Mouse (Mus musculus) adrenal gland, postnatal 14 days (tissue): Measurements from ENCODE around the gene Gm40460. TPM values are rescaled to one million over a fixed set of nuclear protein-coding genes. Genes with fewer than 3 reads are reported as not detected.
"Not testable (repeated sequence)": the region's sequence is repeated elsewhere in the genome, so short reads cannot be mapped to it uniquely, and the experiment has no call there.

ENCODE experiments used
- DNase-seq: peaks from one replicate; pipeline ENCODE4 v3.0.0; 2021; ENCODE audit warnings: mixed read lengths
- long read RNA-seq, 2 experiments: library from polyadenylated mRNA; stranded (forward); transcript quantifications; one replicate each; pipeline ENCODE4 v2.0.0; 2021
- total RNA-seq: library from RNA; stranded (reverse); gene quantifications from 2 replicates; pipeline ENCODE4 v1.2.3, GENCODE M21; 2021

The Gm40460 gene
- not detected in 2 replicates for total RNA-seq
- long read RNA-seq, experiment 1, result 0 reads
- long read RNA-seq, experiment 2, result 0 reads

DNA sequence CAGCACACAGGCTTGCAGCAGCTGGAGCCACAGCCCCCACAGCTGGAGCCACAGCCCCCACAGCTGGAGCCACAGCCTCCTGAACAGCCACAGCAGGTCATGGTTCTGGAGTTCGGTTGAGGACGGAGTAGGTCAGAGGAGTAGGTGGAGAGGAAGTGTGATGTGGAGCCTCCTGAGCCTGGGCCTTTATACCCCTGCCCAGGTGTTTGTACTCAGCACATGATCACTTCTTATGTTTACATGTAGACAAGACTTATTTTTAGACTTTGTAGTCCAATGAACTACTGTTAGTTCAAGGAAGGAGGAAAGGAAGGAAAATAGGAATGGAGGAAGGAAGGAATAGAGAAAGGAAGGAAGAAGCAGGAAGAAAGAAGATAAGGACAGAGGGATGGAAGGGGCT, at the start of gene Gm40460:
TSS of gene Gm40460 (minus strand) at position 101 of the 400 bp plus-strand sequence.
- DNase-seq, result no peak

DNA sequence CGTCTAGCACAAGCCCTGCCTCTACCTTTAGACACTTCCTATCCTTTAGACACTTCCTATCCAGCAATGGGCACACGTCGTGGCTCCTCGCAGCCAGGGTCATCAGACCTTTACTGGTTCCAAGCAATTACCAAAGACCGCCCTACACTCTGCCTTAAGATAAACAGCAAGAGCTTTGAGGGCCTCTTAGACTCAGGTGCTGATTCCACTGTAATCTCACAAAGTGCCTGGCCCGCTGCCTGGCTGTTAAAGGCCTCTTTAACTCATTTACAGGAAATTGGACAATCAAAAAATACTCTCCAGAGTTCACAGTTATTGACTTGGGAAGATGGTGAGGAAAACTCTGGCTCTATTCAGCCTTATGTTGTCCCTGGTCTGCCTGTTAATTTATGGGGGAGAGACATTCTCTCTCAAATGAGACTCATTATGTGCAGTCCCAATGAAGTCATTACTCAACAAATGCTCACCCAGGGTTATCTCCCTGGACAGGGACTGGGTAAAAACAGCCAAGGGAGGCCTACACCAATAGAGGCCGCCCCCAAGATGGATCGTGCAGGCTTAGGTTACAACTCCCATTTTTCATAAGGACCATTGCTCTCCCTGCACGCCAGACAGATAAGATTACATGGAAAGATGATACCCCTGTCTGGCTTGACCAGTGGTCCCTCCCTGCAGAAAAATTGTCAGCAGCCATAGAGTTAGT, 45.2 kb upstream of the Gm40460 start:
- DNase-seq, result not testable (repeated sequence)

DNA sequence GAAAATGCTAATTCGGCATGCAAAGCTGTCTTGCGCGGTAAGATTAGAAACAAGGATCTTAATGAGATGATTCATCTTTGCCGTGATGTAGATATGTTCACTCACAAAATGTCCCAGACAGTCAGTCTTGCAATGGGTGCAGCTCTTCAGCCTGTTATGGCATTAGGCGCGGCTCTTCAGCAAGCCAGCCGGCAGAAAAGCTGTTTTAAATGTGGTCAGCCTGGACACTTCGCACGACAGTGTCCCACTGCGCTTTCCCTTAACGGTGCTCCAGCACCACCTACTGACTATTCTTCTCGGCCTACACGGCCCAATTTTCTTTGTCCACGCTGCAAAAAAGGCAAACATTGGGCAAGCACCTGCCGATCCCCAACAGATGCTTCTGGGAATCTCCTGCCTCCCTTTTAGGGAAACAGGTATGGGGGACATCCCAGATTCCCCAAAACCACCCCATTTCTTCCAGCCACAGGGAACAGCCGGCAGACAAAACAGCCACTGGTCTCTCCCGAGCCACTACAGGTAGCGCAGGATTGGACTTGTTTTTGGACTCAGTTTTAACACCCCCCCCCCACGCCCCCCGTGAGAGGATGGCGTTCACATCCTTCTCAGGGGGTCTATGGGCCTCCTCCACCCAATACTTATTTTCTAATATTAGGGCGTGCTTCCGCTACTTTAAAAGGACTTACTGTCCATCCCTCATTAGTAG, 44.4 kb upstream of the Gm40460 start:
- DNase-seq, result peak; percentile 76

DNA sequence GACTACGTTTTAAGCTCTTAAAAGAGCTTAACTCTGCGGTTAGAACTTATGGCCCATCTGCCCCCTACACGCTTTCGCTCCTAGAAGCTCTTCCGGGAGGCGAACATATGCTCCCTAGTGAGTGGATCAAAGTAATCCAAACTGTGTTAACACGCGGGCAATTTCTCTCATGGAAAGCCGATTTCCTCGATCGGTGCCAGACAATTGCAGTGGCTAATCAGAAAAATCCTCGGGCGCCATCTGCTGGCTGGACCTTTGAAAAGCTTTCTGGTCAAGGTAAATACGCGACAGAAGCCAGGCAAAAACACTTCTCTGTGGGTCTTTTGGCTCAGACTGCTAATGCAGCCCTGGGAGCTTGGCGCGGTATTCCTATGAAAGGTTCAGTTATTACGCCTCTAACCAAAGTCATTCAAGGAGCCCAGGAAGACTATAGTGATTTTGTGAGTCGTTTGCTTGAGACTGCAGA, 43.8 kb upstream of the Gm40460 start:
- DNase-seq, result peak; percentile 95

DNA sequence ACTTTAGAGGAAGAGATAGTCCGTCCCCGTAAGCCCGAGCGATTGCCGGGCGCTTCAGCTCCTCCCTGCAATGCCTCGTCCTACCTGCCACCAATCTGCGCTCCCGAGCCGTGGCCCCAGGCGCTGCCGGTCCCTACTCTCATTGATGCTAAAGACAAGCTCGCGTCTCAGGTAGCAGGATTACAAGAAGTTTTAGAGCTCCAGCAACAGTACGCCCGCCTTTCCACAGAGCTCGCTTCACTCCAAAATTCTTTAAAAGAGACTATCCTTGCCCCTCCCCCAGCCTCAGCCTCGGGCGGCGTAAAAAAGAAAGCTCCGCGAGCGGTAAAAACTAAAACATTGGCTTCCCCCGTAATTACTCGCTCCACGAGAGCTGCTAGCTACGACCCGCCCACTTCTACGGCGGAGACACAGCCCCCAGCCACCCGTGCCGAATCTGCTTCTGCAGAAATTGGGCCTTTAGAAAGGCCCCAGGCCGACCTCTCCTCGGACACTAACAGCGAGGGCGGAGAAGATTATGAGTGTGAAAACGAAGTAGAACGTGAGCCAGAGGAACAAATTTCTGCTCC, 43.2 kb upstream of the Gm40460 start:
- DNase-seq, result peak; percentile 80

DNA sequence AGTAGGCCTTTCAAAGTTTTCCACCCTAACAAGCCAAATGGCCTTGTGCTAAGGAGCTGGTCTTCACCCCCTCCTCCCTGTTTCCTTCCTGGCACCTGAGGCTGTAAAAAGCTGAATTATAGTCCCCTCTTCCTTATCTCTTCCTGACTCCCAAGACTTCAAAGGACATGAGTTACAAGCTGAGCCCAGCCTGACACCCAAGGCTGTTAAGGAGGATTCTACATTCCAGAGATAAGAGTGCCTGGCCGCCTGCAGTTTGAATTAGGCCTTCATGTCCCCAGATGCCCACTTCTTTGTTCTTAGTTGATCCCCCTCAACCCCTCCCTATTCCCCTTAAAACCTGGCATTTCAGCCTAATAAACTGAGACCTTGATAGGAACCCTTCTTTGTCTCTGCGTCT, 42.0 kb upstream of the Gm40460 start:
- peak; percentile 63 for DNase-seq

DNA sequence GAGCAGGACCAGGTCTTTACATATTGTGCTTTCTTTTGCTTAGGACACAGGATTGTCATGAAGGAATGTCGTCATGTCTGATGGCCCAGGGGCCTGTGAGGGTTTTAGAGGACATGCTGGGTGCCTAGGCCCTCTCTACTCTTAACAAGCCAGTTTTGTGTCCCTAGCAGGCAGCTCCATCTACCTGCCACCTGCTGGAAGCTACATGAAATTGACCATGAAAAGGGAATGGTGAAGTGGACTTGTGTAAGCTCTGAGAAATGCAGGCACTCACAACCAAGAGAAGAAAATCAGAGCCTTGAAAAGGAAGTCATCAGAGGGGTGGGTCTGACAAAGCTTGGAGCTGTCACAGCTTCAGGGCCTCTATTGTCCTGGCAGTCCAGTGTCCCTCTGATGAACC, 38.4 kb upstream of the Gm40460 start:
- not testable (repeated sequence) for DNase-seq

DNA sequence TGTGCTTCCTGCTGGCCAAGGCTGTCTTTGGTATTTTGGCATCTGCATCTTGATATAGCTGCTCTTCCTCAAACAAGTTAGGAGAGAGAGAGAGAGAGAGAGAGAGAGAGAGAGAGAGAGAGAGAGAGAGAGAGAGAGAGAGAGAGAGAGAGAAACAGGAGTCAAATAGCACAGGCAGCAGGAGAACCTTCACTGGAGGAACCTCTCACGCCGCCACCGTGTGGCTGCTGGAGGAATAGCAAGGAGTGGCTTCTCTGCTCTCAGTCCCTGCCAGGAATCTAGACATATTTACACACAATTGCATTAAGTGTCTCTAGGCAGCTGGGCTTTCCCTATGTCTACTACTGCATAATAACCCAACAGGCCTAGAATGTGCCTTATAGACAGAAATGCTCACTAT, 37.3 kb upstream of the Gm40460 start:
- peak; percentile 79 for DNase-seq

DNA sequence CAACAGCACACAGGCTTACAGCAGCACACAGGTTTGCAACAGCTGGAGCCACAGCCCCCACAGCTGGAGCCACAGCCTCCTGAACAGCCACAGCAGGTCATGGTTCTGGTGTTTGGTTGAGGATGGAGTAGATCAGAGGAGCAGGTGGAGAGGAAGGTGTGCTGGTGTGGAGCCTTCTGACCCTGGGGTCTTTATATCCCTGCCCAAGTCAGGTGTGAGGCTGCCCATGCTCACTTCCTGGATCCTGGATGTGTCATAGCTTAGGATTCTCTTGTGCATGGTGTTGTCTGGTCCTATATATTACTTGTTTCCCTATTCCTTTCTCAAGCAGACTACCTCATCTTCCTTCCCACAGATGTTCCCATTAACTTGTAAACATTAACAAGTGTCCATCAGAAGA, 33.4 kb upstream of the Gm40460 start, which contains the start of gene Gm4559:
TSS of gene Gm4559 (minus strand) at position 101 of the 400 bp plus-strand sequence.
- DNase-seq, result not testable (repeated sequence)

DNA sequence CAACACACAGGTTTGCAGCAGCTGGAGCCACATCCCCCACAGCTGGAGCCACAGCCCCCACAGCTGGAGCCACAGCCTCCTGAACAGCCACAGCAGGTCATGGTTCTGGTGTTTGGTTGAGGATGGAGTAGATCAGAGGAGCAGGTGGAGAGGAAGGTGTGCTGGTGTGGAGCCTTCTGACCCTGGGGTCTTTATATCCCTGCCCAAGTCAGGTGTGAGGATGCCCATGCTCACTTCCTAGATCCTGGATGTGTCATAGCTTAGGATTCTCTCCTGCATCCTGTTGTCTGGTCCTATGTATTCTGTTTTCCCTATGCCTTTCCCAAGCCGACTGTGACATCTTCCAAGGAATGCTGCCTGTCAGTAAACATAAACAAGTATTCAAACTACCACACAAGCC, 17.4 kb upstream of the Gm40460 start, which contains the start of gene Gm2431:
TSS of gene Gm2431 (minus strand) at position 101 of the 400 bp plus-strand sequence.
- not testable (repeated sequence) for DNase-seq

DNA sequence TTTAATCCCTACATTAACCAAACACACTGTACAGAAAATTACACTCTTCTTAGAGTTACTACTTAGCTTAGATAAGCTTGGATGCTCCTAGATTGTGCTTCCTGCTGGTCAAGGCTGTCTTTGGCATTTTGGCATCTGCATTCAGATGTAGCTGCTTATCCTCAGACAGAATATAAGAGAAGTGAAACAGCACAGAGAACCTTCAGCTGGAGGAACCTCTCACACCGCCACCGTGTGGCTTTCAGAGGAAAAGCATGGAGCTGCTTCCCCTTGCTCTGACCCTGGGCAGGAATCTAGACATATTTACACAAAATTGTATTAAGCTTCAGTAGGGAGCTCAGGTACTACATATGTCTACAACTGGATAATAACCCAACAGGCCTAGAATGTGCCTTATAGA, 14.6 kb upstream of the Gm40460 start:
- DNase-seq, result peak; percentile 64

DNA sequence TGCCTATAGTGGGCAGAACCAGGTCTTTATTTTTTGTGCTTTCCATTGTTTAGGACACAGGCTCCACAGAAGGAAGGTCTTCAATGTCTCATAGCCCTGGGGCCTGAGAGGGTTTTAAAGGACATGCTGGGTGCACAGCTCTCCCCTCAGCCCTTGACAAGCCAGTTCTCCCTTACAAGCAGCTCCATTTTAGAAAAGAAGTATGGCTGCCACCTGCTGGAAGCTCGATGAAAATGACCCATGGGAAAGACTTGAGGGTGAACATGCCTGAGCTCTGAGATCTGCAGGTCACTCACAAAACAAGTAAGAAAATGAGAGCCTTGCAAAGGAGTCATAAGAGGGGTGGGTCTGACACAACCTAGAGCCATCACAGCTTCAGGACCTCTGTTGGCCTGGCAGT, 8.9 kb upstream of the Gm40460 start:
- peak; percentile 49 for DNase-seq

DNA sequence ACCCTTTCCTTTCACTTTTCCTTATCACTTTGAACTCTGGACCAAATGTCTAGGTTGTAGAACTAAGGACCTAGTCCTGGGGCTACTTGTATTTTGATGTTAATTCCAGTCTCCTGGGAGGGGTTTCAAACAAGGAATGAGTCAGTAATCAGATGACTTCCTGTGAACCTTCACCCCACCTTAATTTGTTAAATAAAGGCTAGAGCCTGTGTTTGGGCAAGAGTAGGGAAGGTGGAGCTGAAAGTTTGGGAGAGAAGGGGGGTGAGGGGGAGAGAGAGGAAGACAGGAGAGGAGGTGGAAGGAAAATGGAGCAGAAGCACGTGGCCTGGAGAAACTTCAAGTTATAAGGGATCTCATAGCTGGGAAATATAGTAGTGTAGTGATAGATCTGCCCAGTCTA, 9.3 kb downstream of the Gm40460 start:
- DNase-seq, result no peak

DNA sequence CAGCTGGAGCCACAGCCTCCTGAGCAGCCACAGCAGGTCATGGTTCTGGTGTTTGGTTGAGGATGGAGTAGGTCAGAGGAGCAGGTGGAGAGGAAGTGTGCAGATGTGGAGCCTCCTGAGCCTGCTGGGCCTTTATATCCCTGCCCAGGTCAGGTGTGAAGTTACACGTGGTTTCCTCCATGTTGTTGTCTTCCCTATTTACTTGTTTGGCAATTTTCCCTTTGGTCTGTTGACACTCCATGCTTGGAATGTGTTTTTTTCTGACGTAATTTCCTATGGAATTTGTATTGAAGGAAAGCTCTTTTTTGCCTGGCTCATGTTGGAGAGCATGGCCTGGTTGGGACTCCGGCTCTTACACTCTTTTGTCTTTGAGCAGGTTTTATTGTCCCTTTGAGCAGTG, 11.0 kb downstream of the Gm40460 start, which contains the start of gene Krtap5-5:
TSS of gene Krtap5-5 (minus strand) at position 101 of the 400 bp plus-strand sequence.
- DNase-seq, result not testable (repeated sequence)

DNA sequence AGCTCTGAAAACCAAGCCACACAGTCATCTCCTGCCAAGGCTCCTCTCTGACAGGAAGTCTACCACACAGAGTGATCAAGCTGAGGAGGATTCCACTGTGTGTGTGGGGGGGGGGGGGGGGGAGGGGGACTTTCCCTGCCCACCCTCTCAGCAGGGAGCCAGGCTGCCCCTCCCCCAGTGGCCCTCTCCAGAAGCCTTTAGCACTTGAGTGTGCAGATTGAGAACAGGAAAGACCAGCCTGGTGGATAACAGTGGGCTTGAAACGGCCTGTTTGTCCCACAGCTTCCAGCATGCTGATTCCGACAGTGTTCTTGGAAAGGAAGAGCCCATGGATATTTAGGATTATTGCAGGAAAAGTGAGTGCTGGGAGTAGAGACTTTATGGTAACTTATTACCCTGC, 16.4 kb downstream of the Gm40460 start:
- DNase-seq, result no peak

DNA sequence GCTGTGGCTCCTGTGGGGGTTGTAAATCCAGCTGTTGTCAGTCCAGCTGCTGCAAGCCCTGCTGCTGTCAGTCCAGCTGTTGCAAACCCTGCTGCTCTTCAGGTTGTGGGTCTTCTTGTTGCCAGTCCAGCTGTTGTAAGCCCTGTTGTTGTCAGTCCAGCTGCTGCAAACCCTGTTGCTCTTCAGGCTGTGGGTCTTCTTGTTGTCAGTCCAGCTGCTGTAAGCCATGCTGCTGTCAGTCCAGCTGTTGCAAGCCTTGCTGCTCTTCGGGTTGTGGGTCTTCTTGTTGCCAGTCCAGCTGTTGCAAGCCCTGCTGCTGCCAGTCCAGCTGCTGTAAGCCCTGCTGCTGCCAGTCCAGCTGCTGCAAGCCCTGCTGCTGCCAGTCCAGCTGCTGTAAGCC, 28.7 kb downstream of the Gm40460 start:
- DNase-seq, result not testable (repeated sequence)

DNA sequence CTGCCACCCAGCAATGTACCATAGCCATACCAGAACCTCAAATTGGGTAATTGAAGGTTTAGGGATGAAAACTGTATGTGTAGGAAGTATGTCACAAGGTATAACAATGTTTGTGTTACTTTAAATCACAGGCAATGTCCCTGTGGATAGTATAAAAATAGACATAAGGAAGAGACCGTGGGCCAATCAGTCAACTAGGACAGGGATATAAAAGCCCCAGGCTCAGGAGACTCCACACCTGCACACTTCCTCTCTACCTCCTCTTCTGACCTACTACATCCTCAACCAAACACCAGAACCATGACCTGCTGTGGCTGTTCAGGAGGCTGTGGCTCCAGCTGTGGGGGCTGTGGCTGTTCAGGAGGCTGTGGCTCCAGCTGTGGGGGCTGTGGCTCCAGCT, 29.3 kb downstream of the Gm40460 start, which contains the start of gene Gm7579:
TSS of gene Gm7579 (plus strand) at position 301 of the 400 bp plus-strand sequence.
- no peak for DNase-seq

DNA sequence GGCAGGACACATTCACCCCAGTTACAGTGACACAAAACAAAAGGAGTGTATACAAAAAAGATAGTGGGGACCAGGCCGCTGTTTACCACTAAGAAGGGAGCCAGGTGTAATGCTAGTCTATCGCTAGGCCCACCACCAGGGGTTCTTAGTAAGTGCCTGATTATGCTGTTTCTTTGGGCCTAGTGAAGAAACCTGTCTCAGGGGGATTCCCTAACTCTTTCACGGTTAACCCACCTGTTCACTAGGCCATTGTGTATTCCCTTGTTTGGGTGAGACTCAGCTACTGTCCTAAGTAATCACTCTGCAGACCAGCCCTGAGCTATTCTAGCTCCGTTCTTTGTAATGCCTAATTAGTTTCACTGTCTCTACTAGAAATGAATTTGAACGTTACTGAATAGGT, 34.0 kb downstream of the Gm40460 start:
- not testable (repeated sequence) for DNase-seq

DNA sequence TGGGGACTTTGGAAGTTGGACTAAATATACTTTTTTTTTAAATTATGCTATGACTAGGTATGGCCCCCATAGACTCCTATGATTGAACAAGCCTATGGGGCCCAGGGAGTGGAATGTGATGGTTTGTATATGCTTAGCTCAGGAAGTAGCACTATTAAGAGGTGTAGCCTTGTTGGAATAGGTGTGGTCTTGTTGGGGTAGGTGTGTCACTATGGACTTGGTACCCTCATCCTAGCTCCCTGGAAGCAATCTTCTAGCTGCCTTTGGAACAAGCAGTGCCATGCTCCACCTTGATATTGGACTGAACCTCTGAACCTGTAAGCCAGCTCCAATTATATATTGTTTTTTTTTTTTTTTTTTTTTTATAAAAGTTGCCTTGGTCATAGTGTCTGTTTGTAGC, 35.4 kb downstream of the Gm40460 start:
- DNase-seq, result no peak

DNA sequence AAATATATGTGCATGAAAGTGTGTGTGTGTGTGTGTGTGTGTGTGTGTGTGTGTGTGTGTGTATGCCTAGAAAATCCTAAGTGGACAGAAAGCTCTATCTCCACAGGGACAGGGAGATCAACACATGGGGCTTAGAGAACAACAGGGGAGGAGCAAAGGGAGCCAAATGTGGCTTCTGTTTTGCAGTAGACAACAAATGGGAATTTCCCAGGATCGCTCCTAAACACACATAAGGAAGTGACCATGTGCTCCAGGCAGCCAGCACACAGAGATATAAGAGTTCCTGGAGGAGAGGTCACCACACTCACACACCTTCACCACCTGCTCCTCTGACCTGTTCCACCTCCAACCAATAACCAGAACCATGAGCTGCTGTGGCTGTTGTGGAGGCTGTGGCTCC, 39.8 kb downstream of the Gm40460 start, which contains the start of gene Krtap5-3:
TSS of gene Krtap5-3 (plus strand) at position 301 of the 400 bp plus-strand sequence.
- no peak for DNase-seq

DNA sequence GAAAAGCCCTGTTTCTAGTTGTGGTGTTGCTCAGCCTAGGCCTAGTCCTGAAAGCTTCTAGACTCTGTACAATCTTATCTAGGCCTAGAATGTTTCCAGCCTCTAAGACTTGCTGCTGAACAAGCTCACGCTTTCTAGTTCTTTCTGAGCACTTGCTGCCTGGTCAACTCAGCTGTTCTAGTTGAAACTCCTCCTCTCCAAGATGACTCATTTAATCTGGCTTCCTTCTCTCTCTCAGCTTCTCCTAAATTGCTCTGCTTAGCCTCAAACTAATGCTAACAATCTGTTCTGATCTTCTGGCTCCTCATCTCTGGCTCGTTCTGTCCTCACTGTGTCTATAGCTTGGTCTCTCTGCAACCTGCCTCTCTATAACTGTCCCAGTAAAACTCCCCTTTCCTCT, 42.1 kb downstream of the Gm40460 start:
- DNase-seq, result no peak
